Mouse (Mus musculus) erythroid progenitor cell, adult 5-6 weeks (primary cell): ENCODE measurements around the gene Cfap161. TPM values are rescaled to one million over a fixed set of nuclear protein-coding genes. Genes with fewer than 3 reads are reported as not detected.

Experiments
- total RNA-seq, 2 experiments: library from RNA; stranded (forward) in 1 of 2; stranded (reverse) in 1 of 2; fragments of 150-400 nt in 1 of 2; fragments of 186-747, 209-891 nt in 1 of 2; gene quantifications; 2 replicates each; pipeline versions ENCODE4 v1.2.3 to v1.2.4; 2015 to 2017; ENCODE audit warnings: low replicate concordance in 2 of 2

The Cfap161 gene
- total RNA-seq, 2 experiments from 2014 or later, result not detected

Other genes starting within 250 kb of the Cfap161 start
- gene Tmc3, start 210.0 kb downstream of the Cfap161 start, total RNA-seq (2015; ENCODE audit: low replicate concordance), result 0.42 and 0.72 TPM in 2 replicates
- 1.2 and 1.7 TPM in 2 replicates for gene Tmc3, start 210.0 kb downstream of the Cfap161 start, total RNA-seq (2017; ENCODE audit: low replicate concordance)
- gene Stard5, start 162.9 kb downstream of the Cfap161 start, total RNA-seq (2015; ENCODE audit: low replicate concordance), result 4.7 TPM in 1 of 2 replicates, not detected in the other
- gene Stard5, start 162.9 kb downstream of the Cfap161 start, total RNA-seq (2017; ENCODE audit: low replicate concordance), result 4.5 and 5.5 TPM in 2 replicates
- 5.9 and 9.7 TPM in 2 replicates for gene Il16, start 49.2 kb downstream of the Cfap161 start, total RNA-seq (2015; ENCODE audit: low replicate concordance)
- gene Il16, start 49.2 kb downstream of the Cfap161 start, total RNA-seq (2017; ENCODE audit: low replicate concordance), result 12.5 and 16.0 TPM in 2 replicates
- gene Tlnrd1, start 89.4 kb upstream of the Cfap161 start, total RNA-seq (2015; ENCODE audit: low replicate concordance), result 28.8 and 36.9 TPM in 2 replicates
- 19.2 and 25.7 TPM in 2 replicates for gene Tlnrd1, start 89.4 kb upstream of the Cfap161 start, total RNA-seq (2017; ENCODE audit: low replicate concordance)
- 25.2 and 30.6 TPM in 2 replicates for gene Mesd, start 89.6 kb upstream of the Cfap161 start, total RNA-seq (2015; ENCODE audit: low replicate concordance)
- 33.7 and 38.1 TPM in 2 replicates for gene Mesd, start 89.6 kb upstream of the Cfap161 start, total RNA-seq (2017; ENCODE audit: low replicate concordance)